Mouse (Mus musculus) kidney, postnatal 14 days (tissue): ENCODE data around the gene Ctu1.
"Not testable (repeated sequence)": the region's sequence is repeated elsewhere in the genome, so short reads cannot be mapped to it uniquely, and the experiment has no call there.

Source experiments
- DNase-seq: peaks from one replicate; pipeline ENCODE4 v3.0.0; 2022; ENCODE audit warnings: mixed read lengths

Gene Ctu1

DNA sequence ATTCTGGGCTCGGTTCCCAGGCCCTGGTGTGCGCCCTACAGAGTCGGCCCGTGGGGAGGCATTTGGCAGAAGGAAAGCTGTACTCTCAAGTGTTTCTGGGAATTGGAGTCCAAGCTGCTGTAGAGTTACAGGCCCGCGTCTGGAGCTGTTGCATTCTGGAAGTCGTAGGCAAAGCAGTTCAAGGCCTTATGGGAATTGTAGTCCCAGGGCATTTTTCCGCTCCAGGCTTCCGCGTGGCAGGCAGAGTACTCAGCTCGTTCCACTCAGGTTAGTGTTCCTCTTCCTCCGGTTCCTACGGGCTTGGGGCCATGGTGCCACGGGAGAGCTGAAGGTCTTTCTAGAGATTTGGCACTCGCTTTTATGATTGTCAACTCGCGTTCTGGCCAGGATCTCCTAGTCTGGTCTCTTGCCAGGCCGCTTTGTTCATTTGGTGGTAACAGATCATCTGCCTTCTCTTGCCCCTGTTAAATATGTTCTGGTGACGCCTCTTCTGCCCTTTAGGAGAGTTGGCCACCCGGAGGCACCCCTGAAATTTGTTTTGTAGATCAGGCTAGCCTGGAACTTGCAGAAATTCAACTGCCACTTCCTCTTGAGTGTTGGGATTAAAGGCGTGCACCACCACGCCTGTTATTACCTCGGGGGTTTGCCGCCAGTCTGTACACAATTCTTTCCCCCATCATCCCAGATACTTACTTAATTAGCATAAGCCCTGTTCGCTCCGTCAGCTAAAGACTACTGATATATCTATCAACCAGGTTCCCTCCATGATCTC lies at the start of gene Ctu1:
TSS of gene Ctu1 (plus strand) at position 208 of the 772 bp plus-strand sequence.
- DNase-seq: peak; percentile 95

DNA sequence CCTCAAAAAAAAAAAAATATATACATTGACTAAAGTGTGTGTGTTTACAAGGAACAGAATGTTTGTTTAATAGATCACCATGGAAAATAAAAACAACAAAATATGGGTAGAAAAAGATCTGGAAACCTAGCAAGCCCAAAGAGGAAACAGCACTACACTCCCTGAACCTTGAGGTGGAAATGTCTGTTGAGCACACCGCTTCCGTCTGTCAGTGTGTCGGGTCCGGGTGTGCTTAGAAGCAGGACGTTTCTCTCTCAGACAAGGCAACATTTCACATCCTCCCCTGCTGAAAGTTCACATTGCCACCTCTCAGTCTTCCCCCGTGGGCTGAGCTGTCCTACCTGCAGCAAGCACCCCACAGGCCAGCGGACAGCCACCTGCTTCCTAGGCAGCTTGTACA lies 48.9 kb upstream of the Ctu1 start:
- no peak for DNase-seq

DNA sequence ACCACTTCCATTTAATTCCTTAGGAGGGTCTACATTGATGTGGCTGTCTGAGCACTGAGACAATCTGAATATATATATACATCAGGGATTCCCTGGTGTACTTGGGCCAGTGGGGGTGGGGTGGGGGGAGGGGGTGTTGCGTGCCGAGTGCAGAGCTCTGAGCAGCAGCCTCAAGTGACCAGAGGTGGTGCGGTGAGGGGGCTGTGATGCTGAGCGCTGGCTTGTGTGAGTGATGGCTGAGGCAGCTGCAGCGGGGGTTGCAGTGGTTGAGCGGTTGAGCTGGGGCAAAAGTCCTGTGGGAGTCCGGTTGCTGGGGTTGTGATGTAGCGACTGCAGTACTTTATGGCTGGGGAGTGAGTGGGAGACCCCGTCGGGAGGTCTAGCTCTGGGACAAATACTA lies 48.0 kb upstream of the Ctu1 start:
- DNase-seq: no peak

DNA sequence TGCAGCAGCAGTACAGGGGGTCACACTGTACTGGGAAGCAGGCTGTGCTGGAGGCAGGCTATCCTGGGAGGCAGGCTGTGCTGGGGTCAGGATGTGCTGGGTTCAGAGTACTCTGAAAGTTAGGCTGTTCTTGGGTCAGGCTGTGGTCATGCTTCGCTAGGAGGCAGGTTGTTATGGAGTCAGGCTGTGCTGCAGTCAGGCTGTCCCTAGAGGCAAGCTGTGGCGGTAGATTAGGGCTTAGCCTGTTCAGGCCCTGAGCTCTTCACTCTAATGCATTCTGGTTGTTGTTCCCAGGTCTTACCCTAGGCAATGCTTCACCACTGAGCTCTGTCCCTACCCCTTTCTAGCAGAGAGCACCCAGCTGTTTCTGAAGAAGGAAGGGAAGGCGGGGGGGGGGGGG lies 46.8 kb upstream of the Ctu1 start:
- no peak for DNase-seq

DNA sequence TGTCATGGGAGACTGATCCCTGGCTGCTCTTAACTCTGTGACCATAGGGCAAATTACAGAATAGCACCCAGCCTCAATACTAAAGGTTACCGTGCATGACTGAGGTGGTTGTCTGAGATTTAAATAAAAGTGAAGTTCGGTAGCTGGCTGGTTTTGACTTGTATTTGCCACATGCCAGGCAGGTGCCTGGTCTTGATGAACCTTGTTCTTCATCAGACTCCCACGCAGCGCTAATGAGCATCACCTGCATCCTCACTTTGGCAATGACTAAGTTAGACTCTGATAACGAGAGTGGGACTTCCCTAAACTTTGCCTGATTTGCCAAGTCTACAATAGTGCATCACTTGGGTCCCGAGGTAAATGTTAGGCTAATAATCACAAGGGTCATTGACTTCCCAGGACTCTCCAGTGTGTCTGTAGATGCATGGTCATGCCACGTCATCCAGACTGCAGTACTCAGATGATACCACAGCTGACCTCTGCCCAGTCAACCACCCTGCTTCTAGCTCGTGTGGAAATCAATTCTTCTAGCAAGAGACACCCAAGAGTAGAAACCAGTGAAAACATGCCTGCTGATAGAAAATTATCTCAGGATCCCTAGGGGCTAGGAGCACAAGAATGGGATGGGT lies 45.9 kb upstream of the Ctu1 start:
- DNase-seq: no peak

DNA sequence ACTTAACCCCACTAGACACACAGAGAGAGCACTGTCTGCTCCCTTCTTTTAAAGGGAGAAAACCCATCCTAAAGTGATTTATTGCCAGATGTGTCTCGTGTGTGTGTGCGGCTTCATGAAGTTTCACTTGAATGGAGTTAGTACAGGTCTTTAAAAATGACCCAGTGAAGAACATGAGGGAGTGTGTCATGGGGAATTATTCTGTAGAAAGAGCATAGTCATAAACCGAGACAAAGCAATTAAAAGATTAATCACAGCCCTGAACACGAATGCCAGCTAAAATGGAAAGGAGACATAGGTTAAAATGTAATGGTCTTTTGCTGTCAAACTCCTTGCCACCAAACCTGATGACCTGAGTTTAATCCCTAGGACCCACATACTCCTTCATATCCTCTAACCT lies 37.9 kb upstream of the Ctu1 start:
- no peak for DNase-seq

DNA sequence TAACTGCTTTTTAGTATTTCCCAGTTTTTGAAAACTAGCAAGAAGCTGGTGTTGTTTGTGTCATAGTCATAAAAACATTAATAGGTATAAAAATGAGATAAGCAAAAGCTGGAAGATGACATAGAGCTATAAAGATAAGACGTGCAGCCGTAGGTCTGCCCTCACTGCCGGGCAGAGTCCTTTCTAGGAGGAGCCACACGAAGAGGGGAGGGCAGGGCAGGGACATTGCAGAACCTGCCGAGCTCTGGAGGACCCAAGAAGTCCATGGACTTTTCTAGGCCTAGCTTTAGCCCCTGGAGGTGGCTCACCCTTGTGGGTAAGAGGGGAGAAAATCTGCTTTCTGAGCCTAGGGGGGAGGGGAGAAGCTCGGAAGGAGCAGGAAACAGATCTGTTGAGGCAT lies 37.3 kb upstream of the Ctu1 start, which contains the start of gene Ceacam18:
TSS of gene Ceacam18 (plus strand) at position 208 of the 400 bp plus-strand sequence.
- no peak for DNase-seq

DNA sequence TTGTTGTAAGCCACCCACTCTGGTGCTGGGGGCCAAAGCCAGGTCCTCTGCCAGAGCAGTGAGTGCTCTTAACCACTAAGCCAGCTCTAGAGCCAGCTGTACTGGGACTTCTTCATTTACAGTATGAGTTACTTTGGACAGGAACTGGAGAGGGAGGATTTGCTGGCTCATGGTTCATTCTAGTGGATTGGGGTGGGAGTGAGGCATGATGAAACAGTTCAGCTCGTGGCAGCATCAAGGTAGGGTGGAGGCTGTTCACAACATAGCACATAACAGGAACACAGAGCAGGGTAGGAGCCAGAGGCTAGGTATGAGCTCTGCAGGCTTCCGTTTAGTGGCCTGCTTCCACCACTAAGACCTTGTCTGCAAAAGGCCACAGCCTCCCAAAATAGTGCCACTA lies 35.6 kb upstream of the Ctu1 start:
- no peak for DNase-seq

DNA sequence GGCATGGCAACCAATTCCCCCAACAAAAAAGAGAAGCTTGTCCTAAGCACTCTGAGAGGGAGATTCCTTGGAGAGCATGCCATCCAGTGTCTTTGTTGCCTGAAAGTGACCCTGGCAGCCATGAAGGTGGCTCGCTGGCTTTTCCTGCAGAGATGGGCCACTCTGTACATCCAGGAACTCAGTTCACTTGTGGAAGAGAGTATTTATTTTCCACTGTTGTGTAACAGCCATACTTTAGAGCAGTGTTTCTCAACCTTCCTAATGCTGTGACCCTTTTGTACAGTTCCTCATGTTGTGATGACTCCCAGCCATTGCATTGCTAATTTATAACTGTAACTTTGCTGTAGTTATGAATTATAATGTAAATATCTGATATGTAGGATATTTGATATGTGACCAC lies 34.7 kb upstream of the Ctu1 start:
- DNase-seq: no peak

DNA sequence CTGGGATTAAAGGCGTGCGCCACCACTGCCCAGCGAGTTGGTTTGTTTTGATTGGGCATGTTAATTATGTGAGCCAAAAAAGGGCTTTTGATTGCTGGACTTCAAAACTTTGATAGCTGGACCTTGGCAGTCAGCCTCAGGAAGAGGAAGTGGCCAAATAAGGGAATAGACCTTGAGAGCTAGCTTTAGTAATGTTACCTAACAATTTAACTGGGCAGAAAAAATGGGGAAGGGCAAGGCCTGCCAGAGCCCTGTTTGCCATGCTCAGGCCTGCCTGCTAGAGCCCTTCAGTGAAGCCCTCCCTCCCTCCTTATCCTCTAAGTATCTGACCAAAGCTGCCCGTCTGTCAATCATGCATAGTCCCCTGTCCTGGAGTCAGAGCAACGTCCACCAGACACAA lies 29.2 kb upstream of the Ctu1 start:
- no peak for DNase-seq

DNA sequence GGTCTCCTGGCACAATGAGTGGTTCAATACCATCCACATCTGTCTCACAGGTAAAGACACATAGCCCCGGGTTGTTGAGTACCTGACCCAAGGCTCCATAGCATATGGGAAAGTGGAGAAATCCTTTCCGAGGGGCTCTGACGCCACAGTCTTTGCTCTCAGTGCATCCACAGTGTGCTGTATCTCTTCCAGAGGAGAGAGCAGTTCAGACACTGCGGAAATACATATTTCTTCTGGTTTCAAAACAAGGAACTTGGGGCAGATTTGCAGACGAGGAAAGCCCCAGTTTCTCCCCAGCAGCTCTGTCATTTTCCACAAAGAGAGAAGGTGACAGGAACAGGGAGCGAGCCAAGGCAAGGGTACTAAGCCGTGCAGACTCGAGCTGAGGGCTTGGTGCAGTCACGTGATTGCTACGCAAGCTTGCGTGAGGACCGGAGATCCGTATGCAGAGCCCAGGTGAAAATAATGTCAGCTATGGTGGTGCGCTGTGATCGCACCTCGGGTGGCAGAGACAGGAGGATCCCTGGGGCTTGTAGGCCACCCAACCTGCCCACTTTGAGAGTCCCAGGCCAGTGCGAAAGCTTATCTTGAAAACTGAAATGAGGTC lies 28.7 kb upstream of the Ctu1 start:
- DNase-seq: no peak

DNA sequence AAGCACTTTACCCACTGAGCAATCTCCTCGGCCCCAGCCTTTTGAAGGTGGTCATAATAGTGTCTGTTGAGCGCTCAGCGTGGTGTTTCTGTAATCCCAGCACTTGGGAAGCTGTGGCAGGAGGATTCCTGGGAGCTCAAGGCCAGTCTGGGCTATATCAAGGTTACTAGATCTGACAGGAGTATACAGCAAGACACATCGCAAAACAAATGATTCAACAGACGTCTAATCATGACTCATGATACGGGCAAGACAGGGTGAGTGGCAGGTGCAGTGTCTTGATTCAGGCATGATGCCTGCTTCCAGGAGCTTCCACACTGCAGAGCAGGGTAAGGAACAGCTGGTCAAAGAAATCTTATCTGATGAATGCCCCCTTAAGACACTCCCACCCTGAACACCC lies 19.1 kb upstream of the Ctu1 start:
- no peak for DNase-seq

DNA sequence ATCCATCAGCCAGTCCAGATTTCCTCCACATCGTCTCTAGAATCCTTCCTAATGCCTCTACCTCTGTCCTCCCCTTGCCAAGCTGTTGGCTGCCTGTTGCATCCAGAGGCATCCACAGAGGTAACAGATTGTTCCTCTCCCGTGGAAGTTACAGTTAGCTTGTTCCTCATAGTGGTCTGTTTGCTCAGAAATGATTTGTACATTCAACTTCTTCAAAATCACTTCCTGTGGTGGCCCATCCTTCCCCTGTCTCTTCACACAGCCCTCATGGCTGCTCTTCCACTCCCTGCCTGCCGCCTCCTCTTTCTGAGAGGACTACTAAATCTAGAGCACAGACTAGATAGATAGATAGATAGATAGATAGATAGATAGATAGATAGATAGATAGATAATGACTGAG lies 17.3 kb upstream of the Ctu1 start:
- DNase-seq: no peak

DNA sequence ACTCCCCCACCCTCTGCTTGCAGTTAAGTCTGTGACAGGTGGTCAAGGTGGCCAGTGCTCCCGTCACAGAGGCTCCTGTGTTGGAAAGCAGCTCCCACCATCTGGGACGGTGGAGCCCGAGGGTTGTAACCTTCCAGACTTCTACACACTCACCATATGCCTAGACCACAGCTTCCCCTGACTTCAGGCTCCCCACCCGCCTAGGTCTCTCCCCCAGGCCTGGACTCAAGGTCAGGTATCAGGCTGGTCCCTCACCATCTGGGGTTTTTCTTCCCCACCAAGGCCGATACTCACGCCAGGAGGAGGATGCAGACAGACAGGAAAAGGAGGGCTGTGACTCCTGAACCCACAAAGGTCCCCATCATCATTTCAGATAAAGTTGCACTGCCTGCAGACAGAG lies 15.6 kb upstream of the Ctu1 start:
- no peak for DNase-seq

DNA sequence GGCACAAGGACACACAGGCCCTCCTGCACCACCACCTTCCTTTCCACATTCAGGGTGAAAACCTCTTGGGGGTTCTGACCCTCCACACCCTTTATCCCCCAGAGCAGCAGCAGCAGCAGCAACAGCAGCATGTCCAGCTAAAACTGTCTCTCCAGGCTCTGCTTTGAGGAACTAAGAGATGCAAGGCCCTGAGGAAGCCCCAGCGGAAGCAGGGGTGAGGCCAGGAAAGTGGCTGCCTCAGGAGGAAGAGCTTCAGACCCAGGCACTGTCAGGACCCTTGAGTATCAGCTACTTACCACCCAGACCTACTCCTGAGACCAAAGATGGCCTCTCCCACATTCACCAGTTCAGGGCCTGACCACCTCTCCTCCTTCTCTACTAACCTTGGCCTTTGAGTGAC lies 11.8 kb upstream of the Ctu1 start, which contains the start of gene Siglece:
TSS of gene Siglece (minus strand) at position 160 of the 400 bp plus-strand sequence.
- DNase-seq: no peak

DNA sequence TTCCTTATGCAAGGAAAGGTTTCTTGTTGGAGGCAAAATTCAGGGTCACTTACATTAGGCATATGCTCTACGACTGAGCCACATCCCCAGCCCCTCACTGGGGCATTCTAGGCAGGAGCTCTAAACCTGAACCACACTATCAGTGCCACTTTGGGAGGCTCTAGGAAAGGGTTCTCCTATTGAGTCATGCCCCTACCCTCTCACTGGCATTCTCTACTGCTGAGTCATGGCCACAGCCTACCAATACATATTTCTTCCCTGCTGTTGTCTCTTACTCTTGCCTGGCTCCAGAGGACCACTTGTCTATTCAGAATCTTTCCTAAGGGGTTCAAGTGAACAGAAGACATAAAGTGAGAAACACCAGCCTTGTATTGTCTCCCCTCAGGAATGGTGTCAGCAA lies 9.0 kb upstream of the Ctu1 start:
- DNase-seq: no peak

DNA sequence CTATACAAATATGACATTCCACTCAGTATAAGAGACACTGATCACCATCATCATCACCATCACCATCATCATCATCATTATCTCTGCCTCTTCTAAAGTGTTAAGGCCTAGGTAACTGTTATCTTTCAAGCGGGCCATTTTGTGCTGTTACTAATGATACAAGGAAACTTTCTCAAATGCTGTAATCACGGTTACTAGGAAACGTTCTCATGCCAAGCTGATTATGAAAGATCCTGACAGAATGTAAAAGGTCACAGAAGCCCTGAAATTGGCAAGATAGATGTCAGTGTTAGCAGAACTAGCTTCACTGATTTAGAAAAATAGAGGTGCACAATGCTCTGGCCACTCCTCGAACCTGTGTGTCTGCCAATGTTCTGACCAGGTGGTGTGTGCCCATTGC lies 4.6 kb upstream of the Ctu1 start:
- not testable (repeated sequence) for DNase-seq

DNA sequence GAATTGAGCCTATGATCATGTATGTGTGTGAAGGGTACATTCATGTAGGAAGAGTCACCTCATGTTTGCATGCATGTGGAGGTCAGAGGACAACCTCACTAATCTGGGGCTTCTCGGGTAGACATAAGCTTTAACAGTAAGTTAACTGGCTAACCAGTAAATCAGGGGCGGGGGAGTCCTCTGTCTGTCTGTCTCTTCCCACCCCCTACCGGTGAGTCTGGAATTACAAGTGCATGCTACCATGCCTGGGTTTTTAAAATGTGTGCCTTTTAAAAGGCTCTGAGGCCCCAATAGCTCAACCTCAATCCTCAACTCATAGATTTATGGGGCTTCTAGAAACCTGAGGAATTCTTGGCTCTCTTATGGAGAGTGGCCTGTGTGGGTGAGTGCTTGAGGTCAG lies 3.2 kb upstream of the Ctu1 start:
- DNase-seq: no peak

DNA sequence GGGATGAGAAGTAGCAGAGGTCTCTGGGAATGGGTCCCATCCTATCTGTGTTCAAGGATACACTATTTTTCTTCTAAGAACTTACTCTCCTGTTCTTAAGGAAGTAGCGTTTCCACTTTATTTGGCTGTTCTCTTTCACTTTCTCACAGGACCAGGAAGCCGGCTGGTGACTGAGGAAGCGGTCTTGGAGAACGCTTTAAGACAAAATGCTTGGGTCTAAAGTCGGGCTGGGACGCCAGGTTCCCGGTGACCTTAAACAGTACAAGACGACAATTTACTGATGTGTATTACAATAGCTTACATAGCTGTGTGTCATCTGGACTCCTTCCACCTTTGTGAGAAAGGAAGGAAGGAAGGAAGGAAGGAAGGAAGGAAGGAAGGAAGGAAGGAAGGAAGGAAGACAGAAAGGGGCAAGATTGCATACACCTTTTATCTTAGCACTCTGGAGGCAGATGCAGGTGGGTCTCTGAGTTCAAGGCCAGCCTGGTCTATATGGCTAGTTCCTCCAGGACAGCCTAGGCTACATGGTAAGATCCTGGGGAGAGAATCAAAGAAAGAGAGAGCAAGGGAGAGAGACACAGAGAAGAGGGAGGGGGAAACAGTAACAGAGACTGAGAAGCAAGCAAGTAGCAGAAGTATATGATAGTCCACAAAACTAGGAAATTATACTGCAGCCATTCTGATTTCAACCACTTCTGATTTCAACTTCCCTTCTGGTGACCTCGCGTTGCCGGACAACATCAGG lies 580 bp upstream of the Ctu1 start:
- no peak for DNase-seq

DNA sequence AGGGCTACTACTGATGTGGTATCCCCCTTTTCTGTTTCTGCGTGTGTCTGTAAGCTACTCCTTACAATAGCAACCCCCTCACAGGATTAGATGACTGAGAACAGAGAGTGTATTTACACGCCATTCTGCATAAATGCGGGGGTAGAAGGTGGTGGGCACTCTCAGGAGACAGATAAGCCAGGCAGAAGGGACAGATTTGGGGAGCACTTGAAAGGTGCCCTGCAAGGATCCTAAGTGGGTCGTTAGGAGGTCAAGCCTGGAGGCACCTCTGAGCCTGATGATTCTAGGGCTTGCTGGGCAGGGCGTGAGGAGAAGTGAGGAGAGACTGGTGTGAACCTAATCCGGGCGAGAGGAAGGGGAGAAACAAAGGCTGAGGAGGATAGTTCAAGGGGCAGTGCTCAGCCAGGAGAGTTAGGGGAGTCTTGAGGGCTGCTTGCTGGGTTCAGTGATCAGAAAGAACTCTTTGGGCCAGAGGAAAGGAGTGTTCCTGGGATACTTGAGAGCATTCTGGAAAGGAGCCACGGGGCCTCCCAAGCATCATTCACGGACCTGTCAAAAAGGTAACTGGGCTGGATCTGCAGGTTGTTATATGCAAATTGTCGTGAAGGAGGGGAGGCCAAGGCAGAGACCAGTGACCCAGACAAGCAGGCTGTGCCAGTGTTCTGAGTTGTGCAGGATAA lies 905 bp downstream of the Ctu1 start:
- DNase-seq: no peak

DNA sequence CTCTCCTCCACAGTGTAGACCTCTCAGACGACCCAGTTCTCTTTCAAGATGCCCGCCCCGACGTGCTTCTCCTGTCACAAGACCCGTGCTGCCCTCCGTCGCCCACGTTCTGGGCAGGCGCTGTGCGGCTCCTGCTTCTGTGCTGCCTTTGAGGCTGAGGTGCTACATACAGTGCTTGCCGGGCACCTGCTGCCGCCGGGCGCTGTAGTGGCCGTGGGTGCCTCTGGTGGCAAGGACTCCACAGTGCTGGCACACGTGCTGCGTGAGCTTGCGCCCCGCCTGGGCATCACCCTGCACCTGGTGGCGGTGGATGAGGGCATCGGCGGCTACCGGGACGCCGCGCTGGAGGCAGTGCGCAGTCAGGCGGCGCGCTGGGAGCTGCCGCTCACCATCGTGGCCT lies 3.3 kb downstream of the Ctu1 start:
- no peak for DNase-seq

DNA sequence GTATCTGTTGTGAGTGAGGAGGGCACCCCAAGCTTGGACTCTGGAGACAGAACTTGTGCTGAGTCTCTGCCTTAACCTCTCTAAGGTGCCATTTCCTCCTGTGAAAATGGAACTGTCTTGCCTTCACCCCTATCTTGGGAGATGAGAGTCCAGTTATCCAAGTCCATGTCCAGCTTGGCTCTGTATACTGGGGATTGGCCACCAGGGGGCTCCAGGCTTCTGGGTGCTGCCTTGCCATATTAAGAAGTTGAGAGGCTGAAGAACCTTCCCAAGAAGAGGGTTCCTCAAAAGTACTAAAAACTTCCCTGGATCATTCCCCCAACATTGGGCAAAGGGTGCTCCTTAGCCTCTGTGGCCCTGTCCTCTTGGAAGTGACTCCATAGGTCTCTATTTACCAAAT lies 6.7 kb downstream of the Ctu1 start:
- DNase-seq: peak; percentile 34

DNA sequence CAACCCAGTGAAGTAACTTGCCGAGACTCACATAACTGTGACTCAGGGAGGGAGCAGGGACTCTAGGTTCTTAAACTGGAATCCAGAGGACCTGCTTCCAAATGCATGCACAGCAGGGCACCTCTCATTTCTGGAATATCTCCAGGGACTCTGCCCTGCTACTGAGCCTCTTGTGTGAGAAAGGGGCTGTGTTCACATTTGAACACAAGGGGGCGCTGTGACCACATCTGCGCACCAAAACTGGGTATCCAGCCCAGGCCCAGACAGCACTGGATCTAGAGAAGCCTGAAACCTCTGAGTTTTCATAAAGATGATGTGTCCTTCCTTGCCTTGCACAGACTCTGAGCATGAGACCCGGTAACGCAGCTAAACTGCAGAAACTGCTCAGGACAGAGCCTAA lies 9.1 kb downstream of the Ctu1 start:
- DNase-seq: peak; percentile 63
